Mouse (Mus musculus): ENCODE data around the gene Mpzl3. TPM values are rescaled to one million over a fixed set of nuclear protein-coding genes. Genes with fewer than 3 reads are reported as not detected.
A peak's percentile ranks its signal among the peaks of the same experiment; 100 is the strongest.

Gene Mpzl3
- polyA plus RNA-seq, 1 experiment from 2014 or later, result 1.9 TPM

GRCm38 (mm10) chr9:45039499-45039898 is 15.5 kb upstream of the Mpzl3 start, which contains the start of gene Mpzl2:
TSS of gene Mpzl2 (plus strand) at chr9:45039799.
- no peaks in the 10 kb centered on the region for H3K36me3 ChIP-seq (ENCODE audit: control insufficient read depth, insufficient read depth)
- peak within 1 kb of the TSS; percentile 10; the same call in 1 of the 2 replicates for H3K4me3 ChIP-seq (ENCODE audit: low read length)
- no peak within 1 kb of the TSS for H3K9ac ChIP-seq (ENCODE audit: low read length)
- 54% methylated on average over 5 of the region's 5 CpGs for WGBS
- ATAC-seq (replicated peaks; ENCODE audit: extremely low read depth, insufficient read depth, low FRiP score), result no peak
- H3K4me2 ChIP-seq (ENCODE audit: low read depth, low read length), result peak within 1 kb of the TSS; percentile 27; the same call in 1 of the 2 replicates
- peaks cover 10% of the 10 kb centered on the region for H3K4me1 ChIP-seq (ENCODE audit: control insufficient read depth, insufficient read depth, low read length)
- peaks cover 47% of the 10 kb centered on the region for H3K27me3 ChIP-seq (ENCODE audit: control insufficient read depth, insufficient read depth, low read length)
- H3K27ac ChIP-seq (ENCODE audit: low read length), result peak within 1 kb of the TSS; percentile 29; the same call in 1 of the 2 replicates
- H3K9me3 ChIP-seq (replicated peaks; ENCODE audit: control insufficient read depth, low read length), result no peaks in the 10 kb centered on the region

GRCm38 (mm10) chr9:45040066-45040845 is 14.7 kb upstream of the Mpzl3 start:
- Histone ChIP-seq H3K36me3 (ENCODE audit: control insufficient read depth, insufficient read depth) (no peaks in the 10 kb centered on the region), H3K27me3 (ENCODE audit: control insufficient read depth, insufficient read depth, low read length) (peaks cover 48% of the 10 kb centered on the region), H3K27ac (ENCODE audit: low read length) (peak overlapping the region; percentile 29; the same call in 1 of the 2 replicates), H3K9me3 (replicated peaks; ENCODE audit: control insufficient read depth, low read length) (no peaks in the 10 kb centered on the region), H3K9ac (ENCODE audit: low read length) (no peak overlapping the region), H3K4me3 (ENCODE audit: low read length) (peak overlapping the region; percentile 10; the same call in 1 of the 2 replicates), H3K4me2 (ENCODE audit: low read depth, low read length) (peak overlapping the region; percentile 27; the same call in 1 of the 2 replicates), H3K4me1 (ENCODE audit: control insufficient read depth, insufficient read depth, low read length) (peaks cover 10% of the 10 kb centered on the region)
- no peak for ATAC-seq (replicated peaks; ENCODE audit: extremely low read depth, insufficient read depth, low FRiP score)
- WGBS, result 16% methylated on average over 14 of the region's 14 CpGs

GRCm38 (mm10) chr9:45041131-45041838 is 13.7 kb upstream of the Mpzl3 start:
- no peak overlapping the region for H3K27ac ChIP-seq (ENCODE audit: low read length)
- H3K9me3 ChIP-seq (replicated peaks; ENCODE audit: control insufficient read depth, low read length), result no peaks in the 10 kb centered on the region
- peak overlapping the region; percentile 10; the same call in 1 of the 2 replicates for H3K4me3 ChIP-seq (ENCODE audit: low read length)
- peaks cover 48% of the 10 kb centered on the region for H3K27me3 ChIP-seq (ENCODE audit: control insufficient read depth, insufficient read depth, low read length)
- ATAC-seq (replicated peaks; ENCODE audit: extremely low read depth, insufficient read depth, low FRiP score), result no peak
- no peaks in the 10 kb centered on the region for H3K36me3 ChIP-seq (ENCODE audit: control insufficient read depth, insufficient read depth)
- WGBS, result 26% methylated on average over 17 of the region's 17 CpGs
- H3K4me2 ChIP-seq (ENCODE audit: low read depth, low read length), result peak overlapping the region; percentile 27
- peaks cover 10% of the 10 kb centered on the region for H3K4me1 ChIP-seq (ENCODE audit: control insufficient read depth, insufficient read depth, low read length)
- H3K9ac ChIP-seq (ENCODE audit: low read length), result no peak overlapping the region

- Histone ChIP-seq H3K27me3 (ENCODE audit: control insufficient read depth, insufficient read depth, low read length) (peaks cover 48% of the 10 kb centered on the region), H3K4me1 (ENCODE audit: control insufficient read depth, insufficient read depth, low read length) (peaks cover 10% of the 10 kb centered on the region), H3K9me3 (replicated peaks; ENCODE audit: control insufficient read depth, low read length) (no peaks in the 10 kb centered on the region), H3K27ac (ENCODE audit: low read length) (no peak overlapping the region), H3K4me3 (ENCODE audit: low read length) (peak overlapping the region; percentile 43), H3K9ac (ENCODE audit: low read length) (no peak overlapping the region; the same call in 1 of the 2 replicates), H3K4me2 (ENCODE audit: low read depth, low read length) (peak overlapping the region; percentile 60), H3K36me3 (ENCODE audit: control insufficient read depth, insufficient read depth) (no peaks in the 10 kb centered on the region)
- 2% methylated on average over 19 of the region's 20 CpGs for WGBS
- peak; percentile 70 for ATAC-seq (replicated peaks; ENCODE audit: extremely low read depth, insufficient read depth, low FRiP score)
These were observed 12.8 kb upstream of the Mpzl3 start for GRCm38 (mm10) chr9:45042056-45042720.

GRCm38 (mm10) chr9:45042947-45043346 is 12.0 kb upstream of the Mpzl3 start:
- Histone ChIP-seq H3K4me1 (ENCODE audit: control insufficient read depth, insufficient read depth, low read length) (peaks cover 10% of the 10 kb centered on the region), H3K36me3 (ENCODE audit: control insufficient read depth, insufficient read depth) (no peaks in the 10 kb centered on the region), H3K4me3 (ENCODE audit: low read length) (peak overlapping the region; percentile 43), H3K9ac (ENCODE audit: low read length) (0 out of 2 replicates have a peak overlapping the region, but pooled peaks have one; percentile 25), H3K27me3 (ENCODE audit: control insufficient read depth, insufficient read depth, low read length) (peaks cover 49% of the 10 kb centered on the region), H3K27ac (ENCODE audit: low read length) (no peak overlapping the region), H3K9me3 (replicated peaks; ENCODE audit: control insufficient read depth, low read length) (no peaks in the 10 kb centered on the region), H3K4me2 (ENCODE audit: low read depth, low read length) (peak overlapping the region; percentile 60)
- under 1% methylated on average over 10 of the region's 10 CpGs for WGBS
- no peak for ATAC-seq (replicated peaks; ENCODE audit: extremely low read depth, insufficient read depth, low FRiP score)

GRCm38 (mm10) chr9:45046973-45047372 is 8.0 kb upstream of the Mpzl3 start:
- WGBS, result 80% methylated on average over 16 of the region's 16 CpGs
- no peak overlapping the region for H3K9ac ChIP-seq (ENCODE audit: low read length)
- H3K4me3 ChIP-seq (ENCODE audit: low read length), result no peak overlapping the region
- peaks cover 27% of the 10 kb centered on the region for H3K27me3 ChIP-seq (ENCODE audit: control insufficient read depth, insufficient read depth, low read length)
- H3K36me3 ChIP-seq (ENCODE audit: control insufficient read depth, insufficient read depth), result no peaks in the 10 kb centered on the region
- H3K9me3 ChIP-seq (replicated peaks; ENCODE audit: control insufficient read depth, low read length), result no peaks in the 10 kb centered on the region
- no peak for ATAC-seq (replicated peaks; ENCODE audit: extremely low read depth, insufficient read depth, low FRiP score)
- H3K4me2 ChIP-seq (ENCODE audit: low read depth, low read length), result no peak overlapping the region
- peaks cover 3% of the 10 kb centered on the region for H3K4me1 ChIP-seq (ENCODE audit: control insufficient read depth, insufficient read depth, low read length)
- no peak overlapping the region for H3K27ac ChIP-seq (ENCODE audit: low read length)

- no peak for ATAC-seq (replicated peaks; ENCODE audit: extremely low read depth, insufficient read depth, low FRiP score)
- no peak overlapping the region for H3K9ac ChIP-seq (ENCODE audit: low read length)
These were observed 6.5 kb upstream of the Mpzl3 start for GRCm38 (mm10) chr9:45048511-45048910.

GRCm38 (mm10) chr9:45049731-45050130 is 5.3 kb upstream of the Mpzl3 start:
- WGBS, result 85% methylated on average over 1 of the region's 1 CpGs

More at GRCm38 (mm10) chr9:45048511-45048910, 6.5 kb upstream of the Mpzl3 start:
- no peaks in the 10 kb centered on the region for H3K36me3 ChIP-seq (ENCODE audit: control insufficient read depth, insufficient read depth)
- H3K4me3 ChIP-seq (ENCODE audit: low read length), result no peak overlapping the region
- no peaks in the 10 kb centered on the region for H3K4me1 ChIP-seq (ENCODE audit: control insufficient read depth, insufficient read depth, low read length)
- WGBS, result 21% methylated on average over 4 of the region's 4 CpGs
- H3K27me3 ChIP-seq (ENCODE audit: control insufficient read depth, insufficient read depth, low read length), result peaks cover 20% of the 10 kb centered on the region
- H3K27ac ChIP-seq (ENCODE audit: low read length), result no peak overlapping the region
- no peak overlapping the region for H3K4me2 ChIP-seq (ENCODE audit: low read depth, low read length)
- no peaks in the 10 kb centered on the region for H3K9me3 ChIP-seq (replicated peaks; ENCODE audit: control insufficient read depth, low read length)

More at GRCm38 (mm10) chr9:45049731-45050130, 5.3 kb upstream of the Mpzl3 start:
- no peak for ATAC-seq (replicated peaks; ENCODE audit: extremely low read depth, insufficient read depth, low FRiP score)
- Histone ChIP-seq H3K27me3 (ENCODE audit: control insufficient read depth, insufficient read depth, low read length) (peaks cover 15% of the 10 kb centered on the region), H3K4me2 (ENCODE audit: low read depth, low read length) (no peak overlapping the region), H3K9me3 (replicated peaks; ENCODE audit: control insufficient read depth, low read length) (no peaks in the 10 kb centered on the region), H3K4me3 (ENCODE audit: low read length) (no peak overlapping the region), H3K9ac (ENCODE audit: low read length) (no peak overlapping the region), H3K36me3 (ENCODE audit: control insufficient read depth, insufficient read depth) (no peaks in the 10 kb centered on the region), H3K4me1 (ENCODE audit: control insufficient read depth, insufficient read depth, low read length) (no peaks in the 10 kb centered on the region), H3K27ac (ENCODE audit: low read length) (no peak overlapping the region)
